Mouse (Mus musculus) adrenal gland, postnatal 14 days (tissue): ENCODE measurements around the gene Errfi1. TPM values are rescaled to one million over a fixed set of nuclear protein-coding genes. Genes with fewer than 3 reads are reported as not detected.
"Not testable (repeated sequence)": the region's sequence is repeated elsewhere in the genome, so short reads cannot be mapped to it uniquely, and the experiment has no call there.

ENCODE experiments used
- DNase-seq: peaks from one replicate; pipeline ENCODE4 v3.0.0; 2021; ENCODE audit warnings: mixed read lengths
- total RNA-seq: library from RNA; stranded (reverse); gene quantifications from 2 replicates; pipeline ENCODE4 v1.2.3, GENCODE M21; 2021

The Errfi1 gene
- total RNA-seq, 1 experiment from 2014 or later, result 115 TPM

DNA sequence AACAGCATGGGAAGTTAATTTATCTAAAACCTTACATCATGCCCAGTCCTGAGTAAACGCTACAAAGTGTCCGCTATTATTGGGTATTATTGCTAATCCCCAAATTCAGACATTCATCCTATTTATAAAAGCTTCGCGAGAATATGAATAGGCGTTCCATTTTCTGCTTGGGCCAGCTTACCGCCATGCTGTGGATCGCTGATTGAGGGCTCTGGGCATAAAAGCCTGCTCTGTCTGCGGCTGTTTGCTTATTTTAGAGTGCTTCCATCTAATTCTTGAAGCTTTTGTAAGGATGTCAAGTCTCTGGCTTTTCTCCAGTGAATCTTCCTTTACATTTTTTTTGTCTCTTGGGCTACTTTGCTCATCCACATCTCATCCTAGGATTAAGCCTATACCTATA is 7.4 kb upstream of the Errfi1 start:
- no peak for DNase-seq

DNA sequence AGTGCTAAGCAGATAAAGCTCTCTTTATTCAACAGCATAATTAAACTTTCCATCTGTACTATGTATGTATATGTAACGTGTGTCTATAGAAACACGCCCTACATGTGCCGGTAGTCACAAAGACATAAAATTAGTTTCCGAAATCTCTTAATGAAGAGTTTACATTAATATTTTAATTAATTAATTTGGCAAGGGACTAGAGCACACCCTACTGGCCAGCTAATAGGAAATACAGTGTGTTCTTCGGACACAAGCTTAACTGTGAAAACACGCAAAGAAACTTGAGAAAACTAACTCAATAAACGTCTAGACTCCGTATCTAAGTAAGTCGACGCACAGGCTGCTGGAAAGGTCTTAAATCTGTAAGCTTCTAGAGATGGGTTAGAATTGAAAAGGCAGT is 3.8 kb upstream of the Errfi1 start:
- no peak for DNase-seq

DNA sequence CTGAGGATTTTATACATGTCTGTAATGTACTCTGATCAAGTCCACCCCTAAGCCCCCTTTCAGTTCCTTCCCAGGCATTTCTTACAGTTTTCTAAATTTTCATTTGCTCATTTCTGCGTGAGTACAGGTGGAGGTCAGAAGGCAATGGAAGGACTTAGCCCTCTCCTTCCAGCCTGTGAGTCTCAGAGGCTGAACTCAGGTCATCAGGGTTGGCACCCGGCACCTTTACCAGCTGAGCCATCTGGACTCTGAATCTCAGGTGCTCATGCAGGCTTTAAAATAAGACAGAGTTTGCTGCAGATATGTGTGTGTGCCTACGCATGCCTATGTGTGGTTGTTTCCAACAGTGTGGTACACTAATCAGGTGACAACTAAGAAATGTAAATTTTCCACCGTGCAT is 2.8 kb upstream of the Errfi1 start:
- DNase-seq, result no peak

DNA sequence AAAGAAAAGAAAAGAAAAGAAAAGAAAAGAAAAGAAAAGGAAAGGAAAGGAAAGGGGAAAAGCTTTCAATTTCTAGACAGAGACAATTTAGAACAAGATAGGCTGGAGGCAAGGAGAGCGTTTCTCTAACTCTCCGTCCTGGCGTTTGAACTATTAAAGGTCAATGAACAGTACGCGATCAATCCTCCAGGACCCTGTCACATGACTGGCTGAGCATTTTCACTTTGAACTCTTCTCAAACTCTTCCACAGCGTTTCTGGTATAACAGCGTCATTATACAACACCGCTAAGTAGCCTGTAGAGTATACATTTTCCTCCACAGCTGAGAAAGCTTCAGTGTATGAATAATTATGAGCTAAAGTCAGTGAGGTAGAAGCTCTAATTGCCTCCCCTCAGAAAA is 1.7 kb upstream of the Errfi1 start:
- no peak for DNase-seq

DNA sequence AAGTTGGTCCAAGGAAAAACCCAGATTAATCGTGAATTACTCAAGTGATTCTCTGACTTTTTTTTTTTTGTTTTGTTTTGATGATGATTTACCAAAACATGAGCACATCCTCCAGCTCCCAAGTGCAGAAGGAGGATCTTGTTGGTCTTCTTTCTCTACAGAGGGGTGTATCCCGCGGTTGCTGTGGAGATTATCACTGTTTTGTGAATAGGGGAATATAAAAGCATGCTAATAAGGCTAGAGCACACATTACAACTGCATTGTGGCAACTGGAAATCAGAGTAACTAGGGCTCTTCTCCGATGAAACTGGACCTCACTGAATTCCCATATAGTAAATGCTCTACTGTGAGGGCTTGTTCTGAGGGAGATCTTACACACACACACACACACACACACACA is 1.2 kb upstream of the Errfi1 start:
- DNase-seq, result peak; percentile 30

DNA sequence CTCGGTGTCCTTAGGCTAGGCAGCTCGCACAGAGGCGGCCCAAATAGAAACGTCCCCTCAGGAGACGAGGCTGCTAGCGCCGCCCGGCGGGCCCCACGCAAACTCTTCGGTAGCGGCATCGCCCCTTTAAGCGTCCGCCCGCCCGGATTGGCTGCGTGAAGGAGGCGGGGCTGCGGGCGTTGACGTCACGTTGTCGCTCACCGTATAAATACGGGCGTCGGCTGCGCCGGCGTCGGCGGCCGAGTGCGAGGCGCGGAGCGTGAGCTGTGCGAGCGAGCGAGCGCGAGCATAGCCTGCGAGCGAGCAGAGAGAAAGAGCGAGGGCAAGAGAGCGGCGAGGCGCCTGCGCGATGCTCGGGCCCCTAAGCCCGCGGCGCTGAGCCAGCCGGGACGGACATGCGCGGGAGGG is 1.1 kb downstream of the Errfi1 start:
- DNase-seq, result peak; percentile 98

DNA sequence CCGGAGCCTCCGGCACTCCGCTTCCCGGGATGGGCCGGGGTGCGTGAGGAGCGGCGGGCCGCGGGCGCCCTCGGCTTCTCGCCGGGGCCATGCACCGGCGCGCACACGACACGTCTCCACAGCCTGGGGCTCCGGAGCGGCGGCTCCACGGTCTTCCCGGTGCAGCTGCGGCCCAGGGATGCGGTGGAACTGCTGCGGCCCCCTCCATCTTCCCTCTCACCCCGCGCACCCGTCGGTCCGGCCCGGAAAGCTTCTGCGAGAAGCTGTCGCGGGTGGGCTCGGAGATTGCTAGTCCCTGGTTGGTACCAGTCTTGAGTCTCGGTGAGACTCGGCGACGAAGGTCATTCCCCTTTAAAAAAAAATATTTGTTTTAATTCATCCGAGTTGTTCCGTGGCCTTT is 1.6 kb downstream of the Errfi1 start:
- peak; percentile 60 for DNase-seq

DNA sequence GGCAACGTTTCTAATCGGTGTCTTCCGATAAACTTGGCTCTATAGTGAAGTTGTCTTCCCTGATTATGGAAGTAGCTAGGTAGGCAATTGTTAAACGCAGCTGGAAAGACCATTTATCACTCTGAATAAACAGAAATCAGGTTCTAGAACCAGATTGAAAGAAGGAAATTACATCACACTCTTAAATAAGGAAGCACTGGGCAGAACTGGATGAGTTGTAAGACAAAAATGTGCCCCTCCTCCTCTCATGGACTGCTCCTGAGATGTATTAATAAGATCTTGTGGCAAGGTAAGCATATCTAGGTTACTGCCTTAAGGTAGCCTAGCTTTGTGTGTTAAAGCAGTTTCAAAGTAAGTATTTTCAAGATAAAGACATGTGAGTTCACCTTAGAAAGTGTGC is 6.8 kb downstream of the Errfi1 start:
- no peak for DNase-seq

DNA sequence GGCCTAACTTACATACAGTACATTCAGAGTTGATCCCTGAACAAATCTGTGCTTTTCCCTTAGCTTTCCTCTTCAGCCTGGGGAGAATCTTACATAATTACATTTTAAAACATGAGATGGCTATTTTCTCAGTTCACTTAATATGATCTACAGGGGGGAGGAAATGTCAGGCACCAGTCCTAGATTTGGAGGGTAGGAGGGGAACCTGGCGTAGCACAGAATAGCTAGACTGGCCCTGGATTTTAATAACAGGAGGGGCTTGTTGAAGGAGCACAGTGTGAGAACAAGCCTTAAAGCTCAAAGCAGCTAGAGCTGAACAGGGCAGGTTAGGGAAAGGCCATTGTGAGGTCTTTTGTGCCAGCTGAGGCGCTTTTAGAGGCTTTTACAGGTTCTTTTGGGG is 7.4 kb downstream of the Errfi1 start:
- DNase-seq, result no peak

DNA sequence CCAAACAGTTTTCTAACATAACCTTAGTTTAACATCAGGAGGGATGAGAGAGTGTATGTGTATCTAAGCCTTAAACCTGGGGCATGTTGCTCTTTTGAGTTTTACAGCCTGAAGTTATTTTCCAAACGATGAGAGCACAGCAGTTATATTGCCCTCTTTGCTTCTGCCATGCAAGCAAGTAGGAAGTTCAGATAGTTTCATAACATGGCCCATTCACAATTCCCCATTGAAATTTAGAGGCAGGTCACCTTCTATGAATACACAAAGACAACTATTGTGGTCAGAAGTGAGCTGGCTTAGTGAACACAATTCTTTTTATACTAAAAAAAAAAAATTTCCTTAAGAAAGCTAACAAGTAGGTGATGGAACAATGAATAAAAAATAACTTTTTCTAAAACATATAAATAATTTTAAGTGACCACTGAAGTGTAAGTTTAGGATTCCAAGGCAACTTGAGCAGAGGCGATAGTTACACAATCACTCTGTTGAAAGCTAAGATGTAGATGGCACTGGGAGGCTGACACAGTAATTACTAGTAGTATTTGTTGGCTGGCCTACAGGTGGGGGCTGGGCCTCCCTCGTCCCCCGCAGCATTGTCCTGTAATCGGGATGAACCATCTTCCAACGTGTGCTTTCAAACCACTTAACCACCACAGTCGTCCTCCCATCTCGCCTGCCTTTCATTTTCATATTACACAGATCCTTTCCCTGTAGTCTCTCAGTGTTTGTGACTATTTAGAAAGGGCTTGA is 9.1 kb downstream of the Errfi1 start:
- no peak for DNase-seq

DNA sequence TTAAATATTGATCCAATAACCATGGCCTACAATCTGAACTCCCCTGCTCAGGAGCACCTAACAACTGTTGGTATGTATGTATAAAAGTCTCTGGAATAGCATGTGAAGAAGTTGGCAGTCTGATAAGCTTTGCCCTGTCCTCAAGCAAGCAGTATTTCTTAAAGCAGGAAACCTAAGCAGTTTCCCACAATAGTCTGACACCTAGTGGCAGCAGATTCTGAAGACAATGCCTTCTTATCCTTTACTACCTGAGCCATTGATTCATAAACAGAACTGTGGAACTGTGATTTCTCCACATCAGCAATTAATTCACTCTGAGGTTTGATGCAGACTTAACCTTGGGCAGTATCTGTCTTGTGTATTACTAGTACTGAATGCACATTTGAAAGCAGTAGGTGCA is 11.7 kb downstream of the Errfi1 start:
- no peak for DNase-seq

DNA sequence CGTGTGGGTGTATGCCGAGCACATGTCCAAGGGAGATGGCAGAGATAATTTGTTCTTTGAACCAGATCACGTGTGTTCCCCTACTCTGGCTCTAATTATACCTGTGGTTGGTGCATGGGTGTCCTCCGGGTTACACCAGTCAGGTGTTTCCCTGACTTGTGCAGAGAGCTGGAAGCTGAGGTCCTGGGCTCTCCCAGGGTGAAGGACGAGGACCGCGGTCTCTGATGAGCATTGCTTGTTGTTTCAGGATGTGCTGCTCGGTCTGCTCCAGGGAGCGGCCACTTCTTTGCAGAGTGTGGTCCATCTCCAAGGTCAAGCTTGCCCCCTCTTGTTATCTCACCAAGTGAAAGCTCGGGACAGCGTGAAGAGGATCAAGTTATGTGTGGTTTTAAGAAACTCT is 12.3 kb downstream of the Errfi1 start:
- DNase-seq, result no peak

DNA sequence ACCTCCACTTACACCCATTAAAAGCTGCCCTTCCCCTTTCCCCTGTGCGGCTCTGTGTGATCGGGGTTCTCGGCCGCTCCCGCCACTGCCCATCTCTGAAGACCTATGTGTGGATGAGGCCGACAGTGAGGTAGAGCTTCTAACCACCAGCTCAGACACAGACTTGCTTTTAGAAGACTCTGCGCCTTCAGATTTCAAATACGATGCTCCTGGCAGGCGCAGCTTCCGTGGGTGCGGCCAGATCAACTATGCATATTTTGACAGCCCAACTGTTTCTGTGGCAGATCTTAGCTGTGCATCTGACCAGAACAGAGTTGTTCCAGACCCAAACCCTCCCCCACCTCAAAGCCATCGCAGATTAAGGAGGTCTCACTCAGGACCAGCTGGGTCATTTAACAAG is 12.8 kb downstream of the Errfi1 start:
- DNase-seq, result no peak

DNA sequence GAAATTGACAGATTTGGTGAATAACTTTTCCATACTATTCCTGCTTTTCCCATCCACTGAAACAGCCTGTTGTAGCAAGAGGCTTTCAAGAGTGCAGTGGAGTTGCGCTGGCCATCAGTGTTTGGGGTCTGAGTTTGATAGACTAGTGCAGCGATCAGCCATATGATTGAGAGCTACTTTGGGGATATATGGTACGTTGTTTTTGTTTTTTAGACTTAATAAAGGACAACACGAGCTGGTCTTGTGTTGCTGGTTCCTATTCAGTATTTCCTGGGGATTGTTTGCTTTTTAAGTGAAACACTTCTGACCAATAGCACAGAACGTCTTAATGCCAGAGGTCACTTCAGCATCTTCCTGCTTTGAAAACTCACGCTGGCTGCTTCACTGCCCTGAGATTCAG is 14.4 kb downstream of the Errfi1 start:
- no peak for DNase-seq

DNA sequence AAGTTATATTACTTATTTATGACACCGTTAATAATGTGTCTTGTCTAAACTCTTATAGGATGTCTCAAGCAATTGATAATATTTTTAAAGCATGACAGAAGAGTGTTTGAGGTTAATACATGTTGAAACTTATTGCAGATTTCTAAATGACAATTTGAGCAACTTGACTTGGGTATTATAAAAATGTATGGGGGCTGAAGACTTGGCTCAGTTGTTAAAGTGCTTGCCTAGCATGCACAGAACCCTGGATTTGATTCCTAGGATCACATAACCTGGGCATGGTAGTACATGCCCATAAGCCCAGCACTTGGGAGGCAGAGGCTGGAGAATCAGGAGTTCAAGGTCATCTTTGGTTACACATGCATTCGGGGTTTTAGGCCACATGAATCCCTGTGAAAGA is 15.1 kb downstream of the Errfi1 start:
- DNase-seq, result no peak

DNA sequence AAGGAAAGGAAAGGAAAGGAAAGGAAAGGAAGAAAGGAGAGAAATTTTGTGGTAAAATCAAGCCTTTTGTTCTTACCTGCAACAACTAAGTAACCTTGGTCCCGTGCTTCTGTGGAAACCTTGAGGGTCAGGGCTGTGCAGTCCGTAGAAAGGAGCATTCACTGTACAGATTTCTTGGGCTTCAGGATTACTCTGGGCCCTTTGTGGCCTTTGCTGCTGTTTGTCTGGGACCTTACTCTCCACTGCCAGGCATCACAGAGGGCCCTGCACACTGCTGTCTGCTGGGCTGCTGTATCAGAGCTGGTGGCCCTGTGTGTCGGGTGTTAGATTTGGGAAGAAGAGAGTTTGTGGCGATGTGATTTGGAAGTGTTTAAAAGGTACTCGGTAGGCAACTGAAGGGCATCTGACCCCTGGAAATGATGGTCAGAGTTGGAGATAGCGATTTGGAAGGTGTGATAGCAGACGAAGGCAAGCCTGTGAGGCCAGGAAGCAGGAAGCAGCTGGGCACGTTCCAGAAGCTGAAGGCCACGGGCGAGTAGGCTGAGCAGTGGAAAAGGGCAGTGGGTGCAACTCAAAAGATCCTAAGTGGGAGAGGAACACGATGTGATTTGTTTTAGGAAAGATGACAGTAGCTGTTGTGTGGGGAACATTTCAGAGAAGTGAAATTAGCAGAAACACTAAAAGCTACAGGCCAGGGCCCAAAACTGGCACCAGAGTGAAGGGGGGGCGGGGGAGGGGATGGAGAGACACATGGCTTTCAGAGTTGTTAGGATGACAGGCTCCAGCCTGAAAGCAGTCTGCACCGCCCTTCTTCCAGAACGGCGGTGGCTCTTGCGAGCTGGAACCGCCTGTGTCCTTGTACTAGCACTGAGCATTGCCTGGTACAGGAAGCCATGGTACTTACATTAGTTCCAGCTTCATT is 15.8 kb downstream of the Errfi1 start:
- DNase-seq, result peak; percentile 82

DNA sequence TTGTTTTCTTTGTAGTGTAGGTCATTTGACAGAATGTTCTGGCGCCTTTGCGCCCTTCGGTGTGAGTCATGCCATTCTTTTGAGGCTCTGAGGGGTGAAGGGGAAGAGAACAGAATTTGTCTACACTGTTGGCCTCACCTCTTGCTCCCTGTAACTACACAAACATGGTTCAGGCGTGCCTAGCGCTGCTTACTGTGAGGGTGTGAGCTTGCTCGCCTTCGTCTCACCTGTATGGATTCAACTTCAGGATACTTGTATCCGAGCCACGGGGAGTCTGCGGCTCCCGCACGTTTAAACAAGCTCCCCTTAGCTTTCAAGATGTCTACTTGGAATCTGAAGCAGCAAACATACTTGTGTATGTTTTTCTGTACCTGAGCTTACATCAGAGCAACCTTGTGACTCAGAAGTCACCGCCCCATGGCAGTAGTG is 17.3 kb downstream of the Errfi1 start:
- DNase-seq, result peak; percentile 32

DNA sequence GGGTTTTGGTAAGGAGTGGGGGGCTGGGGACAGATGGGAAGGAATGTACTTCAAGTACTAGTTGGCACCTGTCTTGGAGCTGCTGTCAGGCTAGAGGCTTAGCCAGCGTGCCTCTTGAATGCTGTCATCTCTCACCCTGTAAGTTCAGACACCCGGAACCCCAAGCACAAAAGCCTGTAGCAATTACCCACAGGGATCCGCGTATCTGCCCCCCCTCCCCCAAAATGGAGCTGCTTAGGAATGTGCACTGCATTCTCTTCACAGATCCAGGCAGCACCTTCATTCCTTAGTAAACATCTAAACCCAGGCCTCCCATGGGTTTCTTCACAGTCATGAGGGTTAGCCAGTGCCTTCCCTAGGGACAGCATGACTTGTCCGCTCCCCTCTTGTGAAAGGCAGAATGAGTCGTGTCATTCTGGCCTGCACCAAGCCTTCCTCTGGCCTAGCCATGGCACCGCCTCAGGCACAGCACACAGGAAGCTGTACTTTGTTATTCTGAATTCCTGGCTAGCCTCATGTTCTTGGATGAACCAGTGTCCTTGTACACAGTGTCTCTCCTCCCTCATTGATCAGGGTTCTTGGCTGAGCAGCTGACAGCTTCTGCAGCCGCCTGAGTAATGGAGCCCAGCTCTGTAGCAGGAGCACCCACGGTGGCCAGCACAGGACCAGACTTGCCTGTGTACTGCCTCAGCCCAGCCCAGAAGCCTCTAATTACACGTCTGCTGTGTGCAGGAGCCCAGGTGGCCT is 17.8 kb downstream of the Errfi1 start:
- peak; percentile 84 for DNase-seq

DNA sequence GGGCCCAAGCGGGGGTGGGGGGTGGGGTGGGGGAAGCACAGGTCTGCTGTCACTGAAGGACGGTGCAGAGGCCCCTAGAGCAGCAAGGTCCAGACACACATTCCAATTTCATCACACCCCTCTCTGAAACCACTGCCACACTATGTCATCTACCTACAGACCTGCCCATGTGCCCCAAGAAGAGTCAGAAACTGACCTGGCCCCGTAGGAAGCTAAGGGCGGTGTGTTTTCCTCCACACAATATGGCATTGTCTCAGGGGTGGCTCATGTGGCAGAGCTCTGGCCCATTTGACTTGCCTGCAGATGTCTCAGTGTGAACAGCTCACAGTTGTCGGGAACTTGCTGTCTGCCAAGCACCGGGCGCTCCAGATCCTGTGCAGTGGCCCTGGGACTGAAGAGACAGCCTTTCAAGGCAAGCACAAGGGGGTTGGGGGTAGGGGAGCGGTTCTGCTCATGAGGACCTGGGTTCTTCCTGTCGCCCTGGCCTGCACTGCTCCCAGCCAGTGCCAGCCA is 18.5 kb downstream of the Errfi1 start:
- peak; percentile 73 for DNase-seq

DNA sequence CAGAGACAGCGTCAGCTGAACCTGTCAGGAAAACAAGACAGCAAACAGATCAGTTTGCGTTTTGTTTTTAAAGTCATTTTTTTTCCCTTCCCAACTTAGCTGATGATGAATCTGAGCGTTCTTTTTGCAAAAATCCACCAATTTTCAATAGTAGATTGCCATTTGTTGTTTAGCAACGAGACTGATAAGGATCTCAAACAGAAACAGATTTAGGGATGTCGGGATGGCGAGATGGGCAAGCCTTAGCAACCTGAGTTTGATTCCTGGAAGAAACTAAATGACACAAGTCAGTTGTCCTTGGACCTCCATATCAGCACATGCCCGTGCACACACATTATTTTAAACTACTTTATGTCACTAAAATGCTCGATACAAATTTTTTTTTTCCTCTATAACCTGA is 19.0 kb downstream of the Errfi1 start:
- no peak for DNase-seq

DNA sequence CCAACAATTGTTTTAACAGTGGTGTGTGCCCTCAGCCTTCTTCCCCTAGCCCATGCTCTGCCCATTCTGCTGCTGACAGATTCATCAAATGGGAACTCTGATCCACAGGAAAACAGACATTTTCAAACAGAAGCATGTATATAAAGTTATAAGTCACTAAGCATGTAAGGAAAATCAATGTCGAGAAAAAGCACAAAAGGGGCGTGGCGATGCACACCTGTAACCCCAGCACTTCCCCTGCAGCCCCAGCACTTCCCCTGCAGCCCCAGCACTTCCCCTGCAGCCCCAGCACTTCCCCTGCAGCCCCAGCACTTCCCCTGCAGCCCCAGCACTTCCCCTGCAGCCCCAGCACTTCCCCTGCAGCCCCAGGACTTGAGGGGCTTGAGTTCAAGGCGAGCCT is 20.7 kb downstream of the Errfi1 start:
- not testable (repeated sequence) for DNase-seq

DNA sequence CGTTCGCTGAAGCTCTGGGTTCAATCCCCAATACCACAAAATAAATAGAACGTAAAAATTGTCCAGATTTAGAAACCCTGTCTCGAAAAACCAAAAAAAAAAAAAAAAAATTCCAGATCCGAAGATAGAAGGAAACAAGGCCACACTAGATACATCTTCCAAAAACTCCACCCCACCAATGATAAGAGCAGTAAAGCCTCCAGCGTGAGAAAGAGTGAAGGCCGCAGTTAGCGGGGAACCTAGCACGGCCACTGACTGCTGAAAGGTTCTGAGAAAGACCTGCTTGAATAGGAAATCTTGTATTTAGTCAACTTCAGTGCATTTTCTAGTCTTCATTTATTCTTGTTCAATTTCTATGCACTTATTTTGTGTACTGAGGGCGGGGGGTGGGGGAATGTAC is 21.7 kb downstream of the Errfi1 start:
- no peak for DNase-seq

DNA sequence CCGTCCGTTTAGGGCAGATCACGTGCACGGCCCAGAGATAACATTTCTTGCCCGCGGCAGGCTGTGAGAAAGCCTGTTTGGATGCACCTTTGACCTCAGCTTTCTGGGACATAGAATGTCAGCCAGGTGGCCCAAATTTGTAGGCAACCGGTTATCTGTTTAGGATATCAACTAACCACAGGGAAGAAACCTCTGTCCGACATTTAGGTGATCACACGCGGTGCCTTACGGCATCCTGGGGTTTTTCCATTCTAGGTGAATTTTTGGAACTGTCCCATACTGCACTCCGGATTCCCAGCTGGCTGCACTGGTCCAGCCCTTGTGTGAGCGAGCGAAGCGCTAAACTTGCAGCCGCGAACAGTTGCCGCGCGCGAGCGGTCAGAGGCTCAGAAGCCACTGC is 25.9 kb downstream of the Errfi1 start:
- no peak for DNase-seq
